Mouse (Mus musculus): ENCODE results near the gene Rcan2. TPM values are rescaled to one million over a fixed set of nuclear protein-coding genes. Genes with fewer than 3 reads are reported as not detected.

The Rcan2 gene
- total RNA-seq, 1 experiment from 2014 or later, result not detected

- ATAC-seq (replicated peaks; ENCODE audit: low read depth, poor library complexity, severe bottlenecking), result no peak
Measured at GRCm38 (mm10) chr17:43903807-43904771, 102.9 kb downstream of the Rcan2 start.

- no peak for ATAC-seq (replicated peaks; ENCODE audit: low read depth, poor library complexity, severe bottlenecking)
Measured at GRCm38 (mm10) chr17:43904896-43905295, 103.7 kb downstream of the Rcan2 start.

- ATAC-seq (replicated peaks; ENCODE audit: low read depth, poor library complexity, severe bottlenecking), result no peak
Measured at GRCm38 (mm10) chr17:43906728-43907127, 105.6 kb downstream of the Rcan2 start.

GRCm38 (mm10) chr17:43916128-43916527 lies 115.0 kb downstream of the Rcan2 start:
- ATAC-seq (replicated peaks; ENCODE audit: low read depth, poor library complexity, severe bottlenecking), result no peak

- ATAC-seq (replicated peaks; ENCODE audit: low read depth, poor library complexity, severe bottlenecking), result peak; percentile 42
Measured at GRCm38 (mm10) chr17:43917143-43917542, 116.0 kb downstream of the Rcan2 start.

GRCm38 (mm10) chr17:43929856-43930255 lies 128.7 kb downstream of the Rcan2 start:
- ATAC-seq (replicated peaks; ENCODE audit: low read depth, poor library complexity, severe bottlenecking), result no peak

- ATAC-seq (replicated peaks; ENCODE audit: low read depth, poor library complexity, severe bottlenecking), result no peak
Measured at GRCm38 (mm10) chr17:43931731-43932130, 130.6 kb downstream of the Rcan2 start.

- ATAC-seq (replicated peaks; ENCODE audit: low read depth, poor library complexity, severe bottlenecking), result no peak
Measured at GRCm38 (mm10) chr17:43934056-43934455, 132.9 kb downstream of the Rcan2 start.

GRCm38 (mm10) chr17:43952219-43952618 lies 151.1 kb downstream of the Rcan2 start:
- peak; percentile 56; the same call in 1 of the 2 replicates for ATAC-seq (replicated peaks; ENCODE audit: low read depth, poor library complexity, severe bottlenecking)

GRCm38 (mm10) chr17:43952661-43953534 lies 151.7 kb downstream of the Rcan2 start:
- ATAC-seq (replicated peaks; ENCODE audit: low read depth, poor library complexity, severe bottlenecking), result peak; percentile 47; the same call in 1 of the 2 replicates

- 0 out of 2 replicates have a peak, but pooled peaks have one; percentile 8 for ATAC-seq (replicated peaks; ENCODE audit: low read depth, poor library complexity, severe bottlenecking)
Measured at GRCm38 (mm10) chr17:43953535-43953918, 152.4 kb downstream of the Rcan2 start.

GRCm38 (mm10) chr17:43959797-43960196 lies 158.6 kb downstream of the Rcan2 start:
- no peak for ATAC-seq (replicated peaks; ENCODE audit: low read depth, poor library complexity, severe bottlenecking)

- ATAC-seq (replicated peaks; ENCODE audit: low read depth, poor library complexity, severe bottlenecking), result no peak
Measured at GRCm38 (mm10) chr17:43969943-43970342, 168.8 kb downstream of the Rcan2 start.

GRCm38 (mm10) chr17:43977572-43977971 lies 176.4 kb downstream of the Rcan2 start:
- no peak for ATAC-seq (replicated peaks; ENCODE audit: low read depth, poor library complexity, severe bottlenecking)

GRCm38 (mm10) chr17:43979925-43980324 lies 178.8 kb downstream of the Rcan2 start:
- no peak for ATAC-seq (replicated peaks; ENCODE audit: low read depth, poor library complexity, severe bottlenecking)

- peak; percentile 77 for ATAC-seq (replicated peaks; ENCODE audit: low read depth, poor library complexity, severe bottlenecking)
Measured at GRCm38 (mm10) chr17:43982505-43982904, 181.4 kb downstream of the Rcan2 start.

GRCm38 (mm10) chr17:43989334-43989945 lies 188.3 kb downstream of the Rcan2 start:
- ATAC-seq (replicated peaks; ENCODE audit: low read depth, poor library complexity, severe bottlenecking), result no peak

- ATAC-seq (replicated peaks; ENCODE audit: low read depth, poor library complexity, severe bottlenecking), result no peak
Measured at GRCm38 (mm10) chr17:43990957-43991383, 189.8 kb downstream of the Rcan2 start.

- no peak for ATAC-seq (replicated peaks; ENCODE audit: low read depth, poor library complexity, severe bottlenecking)
Measured at GRCm38 (mm10) chr17:43994080-43994479, 192.9 kb downstream of the Rcan2 start.

- peak; percentile 87 for ATAC-seq (replicated peaks; ENCODE audit: low read depth, poor library complexity, severe bottlenecking)
Measured at GRCm38 (mm10) chr17:43997514-43997913, 196.4 kb downstream of the Rcan2 start.

All from common myeloid progenitor, adult 5-6 weeks (primary cell).